Mouse (Mus musculus) urinary bladder, postnatal 10 days (tissue): ENCODE data around the gene Cdan1.

Source experiments
- DNase-seq: peaks from one replicate; pipeline ENCODE4 v3.0.0; 2022; ENCODE audit warnings: low spot score

Cdan1 gene

DNA sequence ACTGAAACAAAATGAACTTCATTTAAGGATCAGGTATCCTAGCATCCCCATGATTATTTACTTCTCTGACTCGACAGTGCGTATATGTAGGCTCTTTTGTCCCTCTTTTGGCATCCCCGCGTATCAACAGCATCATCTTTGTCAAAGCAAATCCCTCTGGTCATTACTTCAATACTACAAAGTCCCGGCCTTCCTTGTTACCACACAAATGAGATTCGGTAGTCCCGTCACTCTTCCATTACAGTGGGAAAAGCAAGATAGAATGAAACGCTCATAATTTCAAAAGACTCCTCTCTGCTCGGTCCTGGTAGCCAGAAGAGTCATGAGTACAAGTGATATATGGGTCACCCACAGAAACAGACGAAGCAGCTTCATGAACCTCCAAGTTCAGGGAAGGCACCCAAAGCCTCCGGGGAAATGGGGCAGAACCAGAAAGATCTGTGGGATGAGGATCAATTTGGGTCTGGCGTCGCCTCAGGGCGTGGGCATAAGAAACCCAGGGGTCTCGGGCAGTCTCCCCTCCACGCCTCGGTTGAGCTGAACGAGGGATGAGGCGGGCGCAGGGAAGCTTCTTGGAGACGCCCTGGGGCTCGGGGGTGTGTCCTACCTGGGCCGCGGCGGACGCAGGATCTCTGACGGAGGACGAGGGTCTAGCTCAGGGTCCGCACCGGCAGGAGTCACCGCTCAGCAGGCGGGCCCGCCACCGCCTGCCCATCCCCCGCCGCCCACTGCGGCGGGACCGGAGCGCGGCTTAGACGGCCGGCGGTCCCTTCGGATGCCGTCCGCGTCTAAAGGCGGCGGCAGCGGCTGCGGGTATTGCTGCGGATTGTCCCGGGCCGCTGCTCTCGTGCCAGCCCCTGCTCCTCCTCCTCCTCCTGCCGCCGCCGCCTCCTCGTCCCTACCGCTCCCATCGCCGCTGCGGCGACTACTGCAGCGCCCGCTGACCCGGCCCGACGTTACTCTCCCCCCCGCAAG is at the start of gene Cdan1:
Gene Cdan1, minus strand, starts transcription at position 680 of the 975 bp plus-strand sequence.
- peak; percentile 17 for DNase-seq

DNA sequence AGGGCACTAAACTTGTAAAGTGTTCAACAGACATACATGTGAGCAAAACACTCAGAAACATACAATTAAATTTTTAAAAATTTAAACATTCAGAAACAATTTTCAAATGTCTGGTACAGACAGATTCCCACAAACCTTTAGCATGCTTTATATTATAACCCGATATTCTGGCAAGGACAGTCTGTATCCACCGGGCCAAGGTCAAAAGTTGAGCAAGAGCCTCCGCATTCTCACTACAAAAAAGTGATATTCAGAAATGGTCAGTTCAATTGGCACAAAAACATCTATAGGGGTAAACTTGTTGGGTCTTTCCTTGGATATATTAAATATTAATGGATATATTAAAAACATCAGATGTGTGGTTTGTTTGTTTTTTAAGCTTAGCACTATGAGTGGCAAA is 46.4 kb upstream of the Cdan1 start:
- no peak for DNase-seq

DNA sequence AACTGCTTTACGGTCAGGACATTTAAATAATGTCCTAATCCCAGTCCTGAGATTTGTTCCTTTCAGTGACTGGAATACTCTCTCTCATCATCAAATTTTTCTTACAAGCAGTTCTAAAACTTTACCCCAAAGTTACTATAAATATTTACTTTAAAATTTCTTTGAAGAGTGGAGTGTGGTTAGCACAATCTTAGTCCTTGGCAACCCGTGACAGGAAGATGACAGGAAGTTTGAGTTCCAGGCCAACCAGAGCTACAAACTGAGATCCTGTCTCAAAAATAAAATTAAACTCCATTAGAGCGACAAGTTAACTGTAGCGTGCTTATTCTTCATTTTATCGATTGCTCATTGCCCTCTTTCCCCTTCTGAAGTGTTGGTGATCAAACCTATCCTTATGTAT is 37.7 kb upstream of the Cdan1 start:
- no peak for DNase-seq

DNA sequence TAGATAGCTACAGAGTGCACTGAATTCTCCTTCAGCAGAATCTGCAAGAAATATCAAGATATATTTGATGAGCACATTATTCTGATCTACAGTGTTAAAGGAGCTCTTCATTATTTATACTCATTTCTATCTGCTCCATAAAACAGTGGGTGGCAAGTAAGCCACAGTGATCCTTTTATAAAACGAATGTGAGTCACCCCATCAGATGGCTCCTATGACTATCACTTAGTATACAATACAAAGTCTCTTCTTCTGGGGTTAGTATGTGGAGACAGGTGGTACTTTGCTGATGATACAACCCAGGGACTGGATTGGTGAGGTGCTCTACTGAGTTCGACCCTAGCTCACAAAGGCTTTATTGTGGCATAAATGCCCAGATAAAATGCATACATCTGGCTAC is 23.3 kb upstream of the Cdan1 start:
- no peak for DNase-seq

DNA sequence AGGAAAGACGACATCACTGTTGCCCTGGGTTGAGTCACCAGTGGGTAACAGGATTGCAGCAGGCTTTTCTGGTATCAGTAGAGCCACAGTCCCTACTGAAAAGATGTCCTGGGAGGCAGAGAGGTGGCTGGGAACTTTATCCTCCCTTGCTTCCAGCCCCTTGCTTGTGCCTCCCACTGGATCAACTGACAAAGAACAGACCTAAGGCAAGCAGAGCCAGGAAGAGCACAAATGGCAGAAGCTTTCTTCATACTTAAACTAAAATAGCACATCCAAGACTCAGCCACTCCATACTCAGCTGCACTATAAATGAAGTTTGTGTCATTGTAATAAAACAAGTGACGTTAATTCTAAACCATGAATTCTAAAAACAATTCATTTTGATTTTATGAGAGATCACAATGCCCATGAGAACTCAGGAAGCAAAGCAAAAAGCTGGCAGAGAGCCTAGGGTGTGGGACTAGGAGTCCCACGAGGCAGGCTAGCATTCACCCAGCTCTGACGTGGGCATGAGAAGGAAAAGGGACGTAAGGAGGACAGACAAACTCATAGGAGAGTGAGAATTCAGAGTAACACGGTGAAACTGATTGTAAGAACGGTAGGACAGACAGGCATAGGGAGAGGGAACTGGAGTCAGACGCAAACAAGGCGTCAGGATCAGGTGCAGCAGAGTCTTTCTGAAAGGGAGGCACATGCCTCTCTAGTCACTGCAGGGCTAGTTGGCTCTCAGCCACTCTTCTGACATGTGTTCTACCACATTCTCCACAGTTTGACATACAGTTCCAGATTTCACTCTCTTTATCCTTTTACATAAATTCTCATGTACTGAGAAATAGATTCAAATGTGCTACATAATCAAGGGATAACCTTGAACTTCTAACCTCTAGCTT is 21.8 kb upstream of the Cdan1 start:
- no peak for DNase-seq

DNA sequence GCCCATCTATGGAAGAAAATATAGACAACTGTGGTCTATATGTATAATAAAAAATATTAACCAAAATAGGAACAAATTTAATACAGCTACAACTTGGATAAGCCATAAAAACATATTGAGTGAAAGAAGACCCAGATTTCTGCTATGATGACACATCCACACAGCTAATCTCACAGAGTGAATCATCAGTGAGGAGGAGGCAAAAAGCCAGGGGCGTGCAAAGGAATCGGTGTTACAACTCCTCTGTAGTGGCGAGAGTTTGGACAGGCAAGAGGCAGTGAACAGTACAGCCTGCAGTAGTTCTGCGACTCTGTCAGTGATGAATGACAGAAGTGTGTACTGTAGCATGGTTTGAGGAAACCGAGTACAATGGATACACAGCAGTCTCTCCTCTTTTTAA is 17.4 kb upstream of the Cdan1 start:
- DNase-seq, result no peak

DNA sequence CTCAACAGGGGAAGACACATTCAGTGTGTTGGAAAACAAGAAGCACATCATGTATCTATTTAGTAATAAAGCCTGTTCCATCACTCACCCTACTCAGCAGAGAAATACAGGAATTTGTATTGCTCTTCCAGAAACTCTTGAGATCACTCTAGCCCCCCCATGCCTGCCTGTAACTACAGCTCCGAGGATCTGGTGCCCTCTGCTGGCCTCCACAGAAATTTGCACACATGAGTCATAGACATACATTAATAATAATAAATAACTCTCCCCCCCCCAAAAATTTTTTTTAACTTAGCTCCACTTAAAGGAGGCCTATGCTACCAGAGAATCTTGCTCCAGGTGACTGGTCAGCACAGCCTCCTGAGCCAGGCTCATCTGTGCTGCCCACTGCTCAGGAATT is 16.6 kb upstream of the Cdan1 start:
- DNase-seq, result no peak

DNA sequence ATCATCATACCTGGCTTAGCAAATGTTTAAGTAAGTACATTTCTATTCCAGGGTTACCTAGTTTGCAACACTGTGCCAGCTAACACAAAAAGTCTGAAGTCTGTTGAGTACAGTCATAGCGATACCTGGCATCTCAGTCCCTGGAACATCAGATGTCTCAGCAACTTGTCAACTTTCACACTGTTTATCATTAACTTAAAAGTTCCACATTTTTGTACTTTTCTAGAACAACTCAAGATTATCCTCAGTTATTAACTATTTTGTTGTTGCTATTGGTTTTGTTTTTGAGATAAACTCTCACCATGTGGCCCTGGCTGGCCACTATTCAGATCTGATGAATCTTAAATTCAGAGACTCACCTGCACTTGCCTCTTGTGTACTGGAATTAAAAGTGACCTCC is 13.5 kb upstream of the Cdan1 start:
- DNase-seq, result no peak

DNA sequence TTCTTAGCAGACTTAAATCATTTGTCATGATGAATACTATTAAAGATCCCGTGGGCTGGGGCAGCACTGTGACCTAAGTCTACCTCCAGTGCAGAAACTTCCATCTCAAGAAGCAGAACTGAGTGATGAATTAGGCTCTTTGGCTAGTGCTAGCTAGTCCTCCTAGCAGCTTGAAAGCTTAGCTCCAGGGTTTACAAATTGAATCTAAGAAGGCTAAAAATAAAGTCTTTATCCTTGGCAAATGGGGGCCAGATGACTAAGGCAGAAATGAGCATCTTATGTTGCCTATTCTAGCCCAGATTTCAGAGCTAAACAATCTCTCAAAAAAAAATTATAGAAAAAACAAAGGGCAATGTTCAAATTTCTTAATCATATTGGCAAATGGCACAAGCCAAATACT is 10.8 kb upstream of the Cdan1 start:
- DNase-seq, result no peak

DNA sequence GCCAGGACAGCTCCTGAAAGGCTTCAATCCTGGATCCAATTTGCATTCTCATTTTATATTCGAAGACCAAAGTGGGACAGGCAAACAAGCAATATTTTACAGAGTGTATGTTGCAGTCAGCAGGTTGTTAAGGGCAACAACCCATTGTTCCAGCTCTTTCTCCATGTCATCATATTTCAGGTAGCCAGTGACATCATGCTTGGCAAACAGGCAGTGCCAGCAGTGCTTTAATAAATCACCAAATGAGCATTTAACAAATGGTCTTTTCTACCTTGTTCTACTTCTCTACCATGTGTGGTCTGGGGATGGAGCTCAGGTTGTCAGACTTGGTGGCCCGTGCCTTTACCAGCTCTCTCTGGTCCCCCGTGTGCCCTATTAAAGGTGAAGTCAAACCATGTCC is 8.2 kb upstream of the Cdan1 start:
- DNase-seq, result no peak

DNA sequence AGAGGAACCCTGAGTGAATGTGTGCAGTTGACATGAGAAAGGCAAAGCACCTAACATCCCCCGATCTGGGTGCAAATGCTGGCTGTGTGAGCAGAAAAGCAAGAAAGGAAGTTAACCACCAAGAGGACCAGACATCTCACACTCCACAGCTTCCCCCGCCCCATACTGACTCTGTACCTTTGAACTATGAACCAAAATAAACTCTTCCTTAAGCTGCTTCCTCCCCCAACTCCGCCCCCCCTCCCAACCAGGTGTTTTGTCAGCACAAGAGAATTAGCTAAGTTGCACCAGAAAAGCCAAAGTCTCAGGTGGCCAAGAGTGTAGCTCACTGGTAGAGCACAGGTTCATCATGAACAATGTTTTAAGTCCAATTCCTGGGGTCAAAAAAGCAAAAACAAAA is 3.2 kb upstream of the Cdan1 start:
- no peak for DNase-seq

DNA sequence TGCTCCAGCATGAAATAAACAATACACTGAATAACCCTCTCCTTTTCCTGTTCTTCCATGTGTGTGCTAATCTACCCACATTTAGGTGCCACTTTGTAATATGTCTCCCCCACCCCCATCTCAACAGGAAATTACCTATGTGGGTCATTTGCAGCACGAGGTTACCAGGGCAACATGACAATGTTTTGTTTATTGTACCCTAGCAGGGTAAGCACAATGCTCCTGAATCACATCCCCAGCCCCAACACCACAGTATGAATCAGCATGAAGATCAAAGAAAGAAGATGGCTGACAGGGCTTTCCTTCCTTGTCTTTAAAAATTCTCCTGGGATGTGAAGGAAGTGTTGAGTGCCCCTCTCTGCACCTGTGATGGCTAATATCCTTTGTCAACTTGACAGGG is 2.7 kb upstream of the Cdan1 start:
- no peak for DNase-seq

DNA sequence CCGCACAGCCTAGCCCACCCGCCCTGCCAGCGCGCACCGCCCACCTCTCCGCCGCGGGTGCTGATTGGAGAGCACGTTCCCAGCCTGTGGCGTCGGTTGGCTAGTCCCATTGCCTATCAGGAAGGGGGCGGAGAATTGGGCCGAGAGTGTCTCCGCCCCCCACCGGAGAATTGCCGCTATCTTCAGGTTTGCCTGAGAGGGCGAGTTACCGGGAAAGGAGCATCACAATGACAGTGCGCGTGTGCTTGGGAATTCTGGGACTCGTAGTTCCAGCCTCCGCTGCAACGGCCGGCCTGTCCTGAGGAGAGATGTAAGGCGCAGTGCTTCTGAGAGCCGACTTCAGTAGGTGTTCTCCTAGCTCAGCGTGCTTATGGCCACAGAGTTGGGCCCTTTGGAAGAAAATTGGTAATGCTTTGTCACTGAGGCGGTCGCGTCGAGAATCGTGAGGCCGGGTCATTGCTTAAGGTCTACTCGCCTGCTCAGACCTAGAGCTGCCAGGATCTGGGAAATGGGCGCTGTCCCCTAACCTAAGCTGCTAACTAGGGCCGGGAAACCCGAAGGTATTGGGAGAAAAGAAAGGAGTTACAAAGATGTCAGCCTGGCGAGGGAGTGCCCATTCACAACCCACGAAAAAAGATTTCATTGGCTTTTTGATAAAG is 625 bp upstream of the Cdan1 start, which contains the start of gene Ttbk2:
Gene Ttbk2, minus strand, starts transcription at position 181 of the 659 bp plus-strand sequence.
- peak; percentile 93 for DNase-seq

DNA sequence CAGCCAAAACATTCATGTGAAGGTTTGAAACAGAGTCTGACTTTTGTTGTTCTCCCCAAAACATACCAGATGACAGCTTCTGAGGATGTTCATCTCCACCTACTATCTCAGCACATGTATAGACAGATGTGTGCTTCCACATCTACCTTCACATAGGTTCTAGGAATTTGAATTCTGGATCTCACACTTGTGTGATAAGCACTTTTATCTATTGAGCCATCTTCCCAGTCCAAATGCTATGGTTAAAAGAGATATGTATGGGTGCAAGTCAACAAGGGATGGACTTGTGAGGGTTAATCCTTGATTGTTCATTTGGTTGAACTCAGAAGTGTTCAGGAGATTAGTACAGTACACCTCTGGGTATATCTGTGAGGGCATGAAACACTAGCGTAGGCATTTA is 4.6 kb downstream of the Cdan1 start:
- no peak for DNase-seq

DNA sequence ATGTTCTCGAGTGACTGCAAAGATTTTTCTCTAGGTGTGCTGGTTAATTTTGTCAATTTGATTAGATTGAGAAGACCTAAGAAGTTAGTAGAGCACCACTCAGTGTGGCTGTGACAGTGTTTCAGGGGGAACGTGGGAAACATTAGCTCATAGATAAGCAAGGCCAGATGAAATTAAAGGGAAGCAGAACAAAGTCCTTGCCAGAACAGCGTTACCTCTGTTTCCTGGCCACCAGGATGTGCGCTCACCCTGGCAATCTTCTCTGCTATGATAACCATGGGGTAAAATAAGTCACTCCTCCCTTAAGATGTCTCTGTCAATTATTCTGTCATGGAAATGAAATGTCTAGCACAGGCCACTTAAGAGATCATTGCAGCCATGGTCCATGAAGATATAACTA is 5.9 kb downstream of the Cdan1 start:
- no peak for DNase-seq

DNA sequence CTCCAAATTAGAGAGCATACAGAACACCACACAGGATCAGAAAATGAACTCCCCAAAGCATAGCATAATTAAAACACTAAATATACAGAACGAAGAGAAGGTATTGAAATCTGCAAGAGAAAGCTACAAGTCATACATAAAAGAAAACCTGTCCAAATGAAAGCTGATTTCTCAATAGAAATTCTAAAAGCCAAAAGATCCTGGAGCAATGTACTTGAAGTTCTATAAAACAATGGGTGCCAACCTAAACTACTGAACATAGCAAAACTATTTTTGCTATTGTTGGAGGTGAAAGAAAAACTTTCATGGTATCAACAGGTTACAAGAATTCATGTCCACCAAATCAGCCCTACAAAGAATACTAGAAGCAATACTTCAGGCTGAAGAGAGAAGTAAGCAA is 8.7 kb downstream of the Cdan1 start:
- no peak for DNase-seq

DNA sequence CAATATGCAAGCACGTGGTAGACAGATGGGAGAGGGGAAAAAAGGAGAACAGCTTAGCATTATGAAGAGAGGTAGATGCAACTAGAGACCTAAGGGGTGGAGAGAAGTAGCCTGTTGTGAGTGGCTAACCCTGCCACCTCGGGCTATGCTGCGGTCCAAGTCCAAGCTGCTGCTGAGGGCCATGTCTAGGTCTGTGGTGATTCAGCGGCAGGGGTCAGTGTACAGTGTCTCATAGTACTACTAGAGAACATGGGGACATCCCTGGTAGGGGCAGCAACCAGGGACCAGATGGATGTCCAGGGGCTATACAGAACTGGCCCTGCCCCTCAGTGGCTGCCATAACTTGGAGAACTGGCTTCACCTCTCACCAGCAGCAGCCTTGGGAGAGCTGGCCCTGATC is 14.8 kb downstream of the Cdan1 start:
- DNase-seq, result no peak

DNA sequence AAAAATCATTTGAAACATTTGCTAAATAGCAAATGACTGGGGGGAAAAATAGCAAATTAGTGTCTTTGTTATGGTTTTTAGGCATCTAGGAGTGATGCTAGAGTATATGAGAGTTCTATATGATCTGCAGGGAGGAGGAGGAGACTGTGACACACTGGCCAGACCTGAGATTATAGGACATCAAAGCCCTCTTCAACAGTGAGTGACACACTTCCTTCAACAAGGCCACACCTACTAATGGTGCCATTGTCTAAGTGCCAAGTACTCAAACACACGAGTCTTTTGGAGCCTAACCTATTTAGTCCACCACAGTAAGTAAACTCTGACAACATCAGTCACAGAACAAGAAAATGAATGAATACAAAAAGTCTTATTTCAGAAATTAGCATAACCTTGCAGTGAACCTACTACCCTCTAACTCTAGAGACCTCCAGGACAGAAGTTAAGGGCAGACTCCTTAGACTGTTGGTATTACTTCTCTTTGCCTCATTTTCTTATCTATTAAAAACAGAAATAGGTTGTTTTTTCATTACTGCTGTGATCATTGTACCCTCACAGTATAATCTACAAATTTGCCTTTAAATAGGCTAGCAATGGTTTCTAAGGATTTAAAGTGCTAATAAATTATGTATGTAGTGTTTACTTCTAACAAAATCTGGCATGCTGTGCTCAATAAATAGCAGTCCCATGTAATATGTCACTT is 22.8 kb downstream of the Cdan1 start:
- no peak for DNase-seq

DNA sequence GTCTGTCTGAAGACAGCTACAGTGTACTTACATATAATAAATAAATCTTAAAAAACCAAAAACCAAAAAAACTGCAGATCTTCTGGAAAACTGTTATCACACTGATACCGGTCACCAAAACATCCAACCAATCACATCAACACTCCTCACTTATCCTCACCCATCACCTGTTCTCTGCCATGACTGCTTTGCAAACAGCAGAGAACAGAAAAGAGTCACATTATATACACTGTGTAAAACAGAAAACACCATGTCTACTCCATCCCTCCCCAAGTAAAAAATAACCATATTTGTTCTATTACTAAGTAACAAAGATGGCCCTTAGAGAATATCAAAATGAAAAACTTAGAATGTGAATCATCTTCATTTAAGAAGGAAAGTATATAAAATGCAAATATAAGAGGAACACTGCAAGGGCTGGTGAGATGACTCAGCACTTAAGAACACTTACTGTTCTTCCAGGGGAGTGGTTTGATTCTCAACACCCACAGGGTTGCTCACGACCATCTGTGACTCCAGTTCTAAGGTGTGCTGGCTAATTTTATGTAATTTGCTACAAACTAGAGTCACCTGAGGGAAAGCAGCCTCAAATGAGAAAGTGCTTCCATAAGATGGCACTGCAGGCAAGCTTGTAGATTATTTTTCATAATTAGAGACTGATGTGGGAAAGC is 79.5 kb downstream of the Cdan1 start:
- no peak for DNase-seq

DNA sequence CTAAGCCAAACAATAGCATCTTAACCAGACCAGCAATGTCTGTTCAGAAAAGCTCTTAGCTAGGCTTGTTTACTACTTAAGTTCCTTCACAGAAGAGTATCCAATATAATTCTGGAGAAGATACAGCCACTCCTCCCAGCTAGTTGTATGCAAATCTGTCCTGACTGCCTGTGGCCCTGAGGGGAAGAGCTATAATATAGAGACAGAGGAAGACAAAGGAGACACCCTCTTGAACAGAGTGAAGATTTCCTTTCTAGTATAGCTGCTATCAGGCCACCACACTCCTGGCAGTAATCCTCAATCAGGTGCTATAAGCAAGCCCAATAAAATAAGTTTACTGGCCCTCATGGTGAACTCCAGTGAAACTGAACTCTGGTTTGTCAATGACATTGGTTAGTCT is 88.0 kb downstream of the Cdan1 start:
- no peak for DNase-seq

DNA sequence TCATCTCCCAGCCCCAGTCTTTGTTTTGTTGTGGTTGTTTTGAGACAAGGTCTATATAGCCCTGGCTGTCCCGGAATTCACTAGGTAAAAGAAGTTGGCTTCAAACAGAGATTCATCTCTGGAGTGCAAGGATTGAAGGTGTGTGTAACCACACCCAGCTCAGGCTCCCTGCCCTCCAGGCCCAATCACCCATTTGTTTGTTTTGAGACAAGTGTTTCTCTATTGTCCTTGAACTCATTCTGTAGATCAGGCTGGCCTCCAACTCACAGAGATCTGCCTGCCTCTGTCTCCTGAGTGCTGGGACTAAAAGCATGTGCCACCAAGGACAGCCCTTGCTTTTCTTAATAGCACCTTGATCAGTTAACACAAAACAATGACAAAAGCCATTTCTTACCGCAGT is 101.9 kb downstream of the Cdan1 start:
- DNase-seq, result no peak
